Mouse (Mus musculus) CH12.LX (cell line): ENCODE measurements around the gene Epas1. TPM values are rescaled to one million over a fixed set of nuclear protein-coding genes. Genes with fewer than 3 reads are reported as not detected.

Experiments
- DNase-seq: peaks from one replicate; pipeline ENCODE4 v3.0.0-alpha.2; 2013; ENCODE audit errors: extremely low read depth
- H3K27ac ChIP-seq: 2 replicates; pipeline ENCODE4 v1.5.1; 2012; ENCODE audit warnings: low read depth, mild to moderate bottlenecking, control low read depth, moderate library complexity; ENCODE audit not compliant: insufficient read depth
- H3K27me3 ChIP-seq: replicated peaks from 2 replicates; pipeline ENCODE3; 2012; ENCODE audit warnings: inconsistent platforms
- H3K36me3 ChIP-seq, 2 experiments: replicated peaks in 1 of 2; 2 replicates each; pipeline versions ENCODE3 to v1.6.1; 2012; ENCODE audit warnings: inconsistent platforms in 1 of 2, low read length in 1 of 2, mild to moderate bottlenecking in 1 of 2, mixed read lengths in 1 of 2, moderate library complexity in 1 of 2; ENCODE audit not compliant: control insufficient read depth in 1 of 2, insufficient read depth in 1 of 2
- H3K4me1 ChIP-seq, 2 experiments: 2 replicates each; pipeline ENCODE4 v1.6.1; 2012; ENCODE audit warnings: inconsistent platforms in 1 of 2, moderate library complexity in 1 of 2; ENCODE audit not compliant: insufficient read depth in 2 of 2, control insufficient read depth in 1 of 2
- H3K4me2 ChIP-seq: 2 replicates; pipeline ENCODE4 v1.6.1; 2012; ENCODE audit warnings: low read depth, mild to moderate bottlenecking, control low read depth; ENCODE audit not compliant: poor library complexity, insufficient read depth, severe bottlenecking
- H3K4me3 ChIP-seq, 3 experiments: fragments of 150-350 bp in 1 of 3; sonication (generic) in 1 of 3; replicated peaks in 1 of 3; 2 replicates each; pipeline versions ENCODE3 to v1.5.1; 2011 to 2012; ENCODE audit warnings: low read depth in 2 of 3, low read length in 2 of 3, mild to moderate bottlenecking in 2 of 3, moderate library complexity in 2 of 3, control low read depth in 1 of 3, improper control_type of control experiment in 1 of 3, inconsistent platforms in 1 of 3, mixed read lengths in 1 of 3; ENCODE audit not compliant: poor library complexity in 1 of 3
- H3K79me2 ChIP-seq: replicated peaks from 2 replicates; pipeline ENCODE4 v1.6.1; 2012; ENCODE audit warnings: mild to moderate bottlenecking, moderate library complexity; ENCODE audit not compliant: control insufficient read depth, poor library complexity, insufficient read depth, severe bottlenecking; ENCODE audit errors: extremely low read depth
- H3K9ac ChIP-seq: 2 replicates; pipeline ENCODE4 v1.6.1; 2012; ENCODE audit warnings: low read depth, mild to moderate bottlenecking, control low read depth, moderate library complexity; ENCODE audit not compliant: insufficient read depth
- H3K9me3 ChIP-seq: replicated peaks from 2 replicates; pipeline ENCODE3; 2012; ENCODE audit warnings: low read length, inconsistent platforms, mixed read lengths
- CTCF ChIP-seq, 2 experiments: IDR thresholded peaks in 1 of 2; conservative IDR thresholded peaks in 1 of 2; 2 replicates each; pipeline ENCODE4 v1.5.1; 2011 to 2012; ENCODE audit warnings: low read depth in 2 of 2, low read length in 2 of 2, improper control_type of control experiment in 1 of 2, inconsistent platforms in 1 of 2, mild to moderate bottlenecking in 1 of 2, moderate library complexity in 1 of 2
- ELF1 ChIP-seq: IDR thresholded peaks from 2 replicates; pipeline ENCODE4 v1.6.1; 2014; ENCODE audit warnings: low read depth, mild to moderate bottlenecking, inconsistent platforms, low read length, improper control_type of control experiment
- JUND ChIP-seq: conservative IDR thresholded peaks from 2 replicates; pipeline ENCODE4 v1.6.1; 2011; ENCODE audit warnings: low read depth, low read length, improper control_type of control experiment
- MAFK ChIP-seq: IDR thresholded peaks from 2 replicates; pipeline ENCODE4 v1.6.1; 2011; ENCODE audit warnings: low read length, improper control_type of control experiment; ENCODE audit not compliant: insufficient replicate concordance
- MXI1 ChIP-seq: IDR thresholded peaks from 2 replicates; pipeline ENCODE4 v1.6.1; 2011; ENCODE audit warnings: mild to moderate bottlenecking, low read depth, low read length, improper control_type of control experiment
- NELFE ChIP-seq: IDR thresholded peaks from 2 replicates; pipeline ENCODE4 v1.6.1; 2011; ENCODE audit warnings: low read depth, low read length, improper control_type of control experiment
- NRF1 ChIP-seq: IDR thresholded peaks from 2 replicates; pipeline ENCODE4 v1.6.1; 2014; ENCODE audit warnings: low read depth, mild to moderate bottlenecking, inconsistent platforms, low read length, improper control_type of control experiment, moderate library complexity
- PAX5 ChIP-seq: IDR thresholded peaks from 2 replicates; pipeline ENCODE4 v1.6.1; 2012; ENCODE audit warnings: low read length, inconsistent platforms, mixed read lengths
- SMC3 ChIP-seq: IDR thresholded peaks from 2 replicates; pipeline ENCODE4 v1.6.1; 2011; ENCODE audit warnings: low read depth, low read length, improper control_type of control experiment
- UBTF ChIP-seq: IDR thresholded peaks from 2 replicates; pipeline ENCODE4 v1.6.1; 2012; ENCODE audit warnings: low read depth, mild to moderate bottlenecking, inconsistent platforms, low read length, improper control_type of control experiment, moderate library complexity
- ZKSCAN1 ChIP-seq: IDR thresholded peaks from 2 replicates; pipeline ENCODE4 v1.6.1; 2012; ENCODE audit warnings: low read depth, inconsistent platforms, low read length, improper control_type of control experiment, borderline replicate concordance
- ZNF384 ChIP-seq: IDR thresholded peaks from 2 replicates; pipeline ENCODE4 v1.6.1; 2012; ENCODE audit warnings: low read depth, low read length, improper control_type of control experiment, inconsistent platforms
- dilution Hi-C: fragments of 300-500 bp; cut with MboI; formaldehyde crosslinking; loops from 2 replicates; pipeline ENCODE4 v1.14.3; 2020; ENCODE audit warnings: low sequenced_read_pairs; ENCODE audit not compliant: extremely low pct_unique_long_range_greater_than_20kb, extremely low pct_ligation_motif_present
- in situ Hi-C: fragments of 300-500 bp; cut with MboI; formaldehyde crosslinking; loops from 3 replicates; pipeline ENCODE4 v1.14.3; 2019; ENCODE audit warnings: low sequenced_read_pairs, low pct_ligation_motif_present, low pct_unique_long_range_greater_than_20kb, mixed read lengths
- polyA plus RNA-seq: library from polyadenylated mRNA; unstranded; fragments of >175 nt; gene quantifications from 2 replicates; pipeline ENCODE4 v1.2.1, GENCODE M21; 2012; ENCODE audit warnings: low read depth; ENCODE audit not compliant: insufficient read length
- total RNA-seq, 2 experiments: library from RNA; depleted of rRNA; stranded (reverse); fragments of 300-350 nt in 1 of 2; fragments of >200 nt in 1 of 2; gene quantifications; 2 replicates each; pipeline ENCODE4 v1.2.3; 2012 to 2014

Gene Epas1
- total and polyA plus RNA-seq, 3 experiments: 0.08 to 0.14 (median 0.11) TPM

DNA sequence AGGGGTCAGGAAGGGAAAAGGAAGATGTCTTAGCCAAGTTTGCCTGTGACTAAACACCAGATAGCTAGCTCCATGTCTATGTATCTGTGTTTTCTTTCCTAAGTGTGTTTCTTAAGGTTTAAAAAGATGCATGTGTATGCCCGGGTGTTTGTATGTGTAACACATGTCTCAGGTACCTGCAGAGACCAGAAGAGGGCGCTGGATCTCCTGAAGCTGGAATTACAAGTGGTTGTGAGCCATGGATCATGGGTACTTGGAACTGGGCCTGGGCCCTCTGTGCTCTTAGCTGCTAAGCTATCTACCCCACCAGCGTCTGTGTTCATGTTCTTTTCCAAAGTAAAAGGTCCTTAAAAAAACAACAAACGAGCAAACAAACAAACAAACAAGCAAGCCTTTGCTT is 12.9 kb downstream of the Epas1 start:
- DNase-seq: no peak
- dilution Hi-C loops (loop anchor here (25.0 kb wide), 1 partner anchor 104 kb away; no protein-coding TSS in a partner anchor), in situ Hi-C loops (no loop called here)
- Histone ChIP-seq H3K9ac (no peak overlapping the region), H3K27me3 (no peaks in the 10 kb centered on the region), H3K4me2 (no peak overlapping the region), H3K27ac (no peak overlapping the region), H3K9me3 (no peaks in the 10 kb centered on the region), H3K79me2 (no peaks in the 10 kb centered on the region)
- TF ChIP-seq CTCF (conservative IDR thresholded peaks at IDR 0.05 in 1 of 2, IDR thresholded peaks at IDR 0.05 in 1 of 2; ENCODE audit: low read depth in 2 of 2, low read length in 2 of 2): peak in 1 of 2 experiments; percentile 19; a peak in 1 of 4 replicates
- no peak for TF ChIP-seq ZKSCAN1
- no peak for TF ChIP-seq UBTF
- TF ChIP-seq, all 38 proteins: peak for 1
- H3K4me3 ChIP-seq: no peak overlapping the region
- no peaks in the 10 kb centered on the region for H3K4me1 ChIP-seq
- no peaks in the 10 kb centered on the region for H3K36me3 ChIP-seq

DNA sequence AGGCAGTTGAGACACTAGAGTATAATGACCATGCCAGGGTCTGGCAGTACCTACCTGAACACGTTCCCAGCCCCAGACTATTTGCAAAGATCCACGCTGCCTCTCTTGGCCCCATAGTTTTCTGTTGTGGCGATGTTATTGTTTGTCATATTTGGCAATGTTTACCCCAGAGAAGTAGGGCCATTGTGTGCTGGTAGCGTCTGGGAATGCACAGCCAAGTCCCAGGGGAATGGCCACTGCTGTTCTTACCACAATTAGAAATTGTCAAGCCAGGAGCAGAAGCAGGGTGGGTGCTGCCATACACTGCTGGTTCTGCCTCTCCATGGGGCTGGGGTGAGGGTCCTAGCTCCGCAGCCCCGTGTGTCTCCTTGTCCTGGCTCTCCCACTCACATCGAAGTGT is 15.1 kb downstream of the Epas1 start:
- Histone ChIP-seq H3K36me3 (no peaks in the 10 kb centered on the region), H3K79me2 (no peaks in the 10 kb centered on the region), H3K9me3 (no peaks in the 10 kb centered on the region), H3K27me3 (no peaks in the 10 kb centered on the region), H3K4me3 (no peak overlapping the region), H3K4me2 (no peak overlapping the region), H3K4me1 (no peaks in the 10 kb centered on the region), H3K27ac (no peak overlapping the region), H3K9ac (no peak overlapping the region)
- dilution Hi-C loops: loop anchor here (25.0 kb wide), 1 partner anchor 106 kb away; no protein-coding TSS in a partner anchor
- no peak for DNase-seq
- in situ Hi-C loops: no loop called here
- no peak for TF ChIP-seq MXI1
- TF ChIP-seq ZNF384: no peak
- no peak for TF ChIP-seq PAX5
- no peak for TF ChIP-seq NRF1
- no peak for TF ChIP-seq NELFE
- no peak for TF ChIP-seq JUND
- TF ChIP-seq SMC3: no peak
- no peak for TF ChIP-seq MAFK

DNA sequence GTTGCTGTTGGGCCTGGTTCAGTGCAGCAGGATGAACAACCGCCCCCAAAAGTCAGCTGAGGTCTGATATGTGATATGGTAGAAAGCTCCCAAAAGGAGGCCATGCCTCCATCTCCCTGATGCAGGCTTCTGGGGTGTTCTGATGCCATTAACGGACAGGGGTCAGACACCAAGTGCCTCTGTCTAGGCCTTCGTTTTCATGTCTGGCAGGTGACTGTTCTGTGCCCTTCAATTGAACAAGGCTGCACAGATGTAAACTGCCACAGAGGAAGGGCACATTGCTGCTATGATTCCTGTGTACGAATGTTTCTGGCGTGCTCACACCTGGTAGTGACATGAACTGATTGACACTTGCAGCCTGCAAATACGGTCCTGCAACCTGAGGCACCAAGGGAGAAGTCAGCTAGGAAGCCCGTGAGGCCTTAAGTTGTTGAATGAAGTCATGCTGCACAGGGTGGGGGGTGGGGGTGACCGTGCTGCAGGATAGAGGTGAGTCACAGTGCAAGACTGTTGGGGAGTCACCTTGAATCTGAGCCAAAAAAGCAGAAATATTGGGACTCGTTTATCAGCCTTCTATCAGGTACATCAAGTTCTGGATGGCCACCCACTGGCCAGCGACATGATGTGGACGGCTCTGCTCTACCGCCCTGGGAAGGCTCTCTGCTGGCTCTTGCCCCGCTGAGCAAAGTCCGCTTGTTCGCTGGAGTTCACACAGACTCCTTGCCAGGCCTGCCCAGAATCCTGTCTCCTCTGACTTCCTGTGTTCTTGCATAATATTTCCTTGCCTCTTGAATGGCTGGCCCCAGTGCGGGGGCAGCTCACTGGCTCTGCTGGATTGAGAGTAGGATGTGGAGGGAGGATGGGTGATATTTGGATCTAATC is 16.1 kb downstream of the Epas1 start:
- dilution Hi-C loops: loop anchor here (25.0 kb wide), 1 partner anchor 107 kb away; no protein-coding TSS in a partner anchor
- no peak overlapping the region for H3K4me3 ChIP-seq
- H3K79me2 ChIP-seq: no peaks in the 10 kb centered on the region
- H3K27me3 ChIP-seq: no peaks in the 10 kb centered on the region
- in situ Hi-C loops: no loop called here
- no peak overlapping the region for H3K27ac ChIP-seq
- H3K9me3 ChIP-seq: no peaks in the 10 kb centered on the region
- H3K4me1 ChIP-seq: no peaks in the 10 kb centered on the region
- TF ChIP-seq ELF1: no peak
- no peak for DNase-seq
- no peak overlapping the region for H3K9ac ChIP-seq
- H3K4me2 ChIP-seq: no peak overlapping the region
- H3K36me3 ChIP-seq: no peaks in the 10 kb centered on the region
